Mouse (Mus musculus): ENCODE measurements around the gene Prmt9. TPM values are rescaled to one million over a fixed set of nuclear protein-coding genes. Genes with fewer than 3 reads are reported as not detected.

Prmt9 gene
- total and polyA plus RNA-seq, 3 experiments: 14.2 to 16.9 (median 14.3) TPM

DNA sequence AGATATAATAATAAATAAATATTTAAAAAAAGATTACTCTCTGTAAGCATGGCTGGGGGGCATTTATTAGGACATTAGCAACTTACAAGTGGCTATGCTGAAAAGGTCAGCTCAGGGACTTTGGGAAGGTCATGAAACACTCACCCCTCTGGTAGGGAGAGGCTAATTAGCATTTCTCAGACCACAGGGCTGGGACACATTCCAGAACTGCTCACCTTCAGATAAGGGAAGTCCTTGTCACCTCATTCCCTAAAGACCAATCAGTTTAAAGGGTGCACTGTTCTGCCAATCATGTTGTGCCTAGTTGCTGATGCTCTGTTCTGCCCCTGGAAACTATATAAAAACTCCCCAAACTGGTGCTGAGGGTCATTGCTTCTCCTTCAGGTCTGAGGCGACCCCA is 10.9 kb upstream of the Prmt9 start:
- H3K36me3 ChIP-seq (replicated peaks in 1 of 2; ENCODE audit: control insufficient read depth in 1 of 2, insufficient read depth in 1 of 2, low read length in 1 of 2): no peaks in the 10 kb centered on the region
- no peak overlapping the region for H3K9ac ChIP-seq (ENCODE audit: insufficient read depth, low read depth)
- no peaks in the 10 kb centered on the region for H3K9me3 ChIP-seq (replicated peaks; ENCODE audit: low read length)
- in situ Hi-C loops (cut with MboI; ENCODE audit: low pct_ligation_motif_present, low pct_unique_long_range_greater_than_20kb, low sequenced_read_pairs): no loop called here
- no peaks in the 10 kb centered on the region for H3K79me2 ChIP-seq (replicated peaks; ENCODE audit: control insufficient read depth, extremely low read depth, insufficient read depth, poor library complexity, severe bottlenecking)
- no peak overlapping the region for H3K4me3 ChIP-seq (replicated peaks in 1 of 3; ENCODE audit: low read depth in 2 of 3, low read length in 2 of 3, poor library complexity in 1 of 3)
- no peak overlapping the region for H3K27ac ChIP-seq (ENCODE audit: insufficient read depth, low read depth)
- dilution Hi-C loops (cut with MboI; ENCODE audit: extremely low pct_ligation_motif_present, extremely low pct_unique_long_range_greater_than_20kb, low sequenced_read_pairs): no loop called here
- H3K4me2 ChIP-seq (ENCODE audit: insufficient read depth, low read depth, poor library complexity, severe bottlenecking): no peak overlapping the region
- no peaks in the 10 kb centered on the region for H3K27me3 ChIP-seq (replicated peaks)
- no peak for DNase-seq (ENCODE audit: extremely low read depth)
- no peak for TF ChIP-seq JUN (IDR thresholded peaks at IDR 0.05; ENCODE audit: insufficient read depth, low read depth, low read length)
- no peak for TF ChIP-seq MAZ (IDR thresholded peaks at IDR 0.05; ENCODE audit: low read depth, low read length)
- TF ChIP-seq SMC3 (IDR thresholded peaks at IDR 0.05; ENCODE audit: low read depth, low read length): no peak
- no peak for TF ChIP-seq ZNF384 (IDR thresholded peaks at IDR 0.05; ENCODE audit: low read depth, low read length)
- TF ChIP-seq MXI1 (IDR thresholded peaks at IDR 0.05; ENCODE audit: low read depth, low read length): no peak
- TF ChIP-seq MYC (IDR thresholded peaks at IDR 0.05; ENCODE audit: low read depth, low read length): no peak
- no peak for TF ChIP-seq IRF4 (IDR thresholded peaks at IDR 0.05; ENCODE audit: low read depth, low read length)
- TF ChIP-seq UBTF (IDR thresholded peaks at IDR 0.05; ENCODE audit: low read depth, low read length): no peak
- TF ChIP-seq EP300 (IDR thresholded peaks at IDR 0.05; ENCODE audit: low read length): no peak
- TF ChIP-seq USF1 (IDR thresholded peaks at IDR 0.05; ENCODE audit: low read depth, low read length): no peak
- no peak for TF ChIP-seq RAD21 (IDR thresholded peaks at IDR 0.05; ENCODE audit: low read depth, low read length)
- no peak for TF ChIP-seq MAFK (IDR thresholded peaks at IDR 0.05; ENCODE audit: insufficient replicate concordance, low read length)
- TF ChIP-seq PAX5 (IDR thresholded peaks at IDR 0.05; ENCODE audit: low read length): no peak
- no peak for TF ChIP-seq MAX (IDR thresholded peaks at IDR 0.05; ENCODE audit: low read length)
- TF ChIP-seq POLR2AphosphoS2 (IDR thresholded peaks at IDR 0.05; ENCODE audit: low read depth, low read length): no peak
- no peak for TF ChIP-seq CHD1 (IDR thresholded peaks at IDR 0.05; ENCODE audit: low read depth, low read length)
- TF ChIP-seq CHD2 (IDR thresholded peaks at IDR 0.05; ENCODE audit: low read length): no peak
- TF ChIP-seq JUND (conservative IDR thresholded peaks at IDR 0.05; ENCODE audit: low read depth, low read length): no peak
- peaks cover 3 to 11% of the 10 kb centered on the region in 2 experiments; a peak in 2 of 4 replicates for H3K4me1 ChIP-seq (ENCODE audit: control insufficient read depth in 1 of 2, insufficient read depth in 2 of 2)

DNA sequence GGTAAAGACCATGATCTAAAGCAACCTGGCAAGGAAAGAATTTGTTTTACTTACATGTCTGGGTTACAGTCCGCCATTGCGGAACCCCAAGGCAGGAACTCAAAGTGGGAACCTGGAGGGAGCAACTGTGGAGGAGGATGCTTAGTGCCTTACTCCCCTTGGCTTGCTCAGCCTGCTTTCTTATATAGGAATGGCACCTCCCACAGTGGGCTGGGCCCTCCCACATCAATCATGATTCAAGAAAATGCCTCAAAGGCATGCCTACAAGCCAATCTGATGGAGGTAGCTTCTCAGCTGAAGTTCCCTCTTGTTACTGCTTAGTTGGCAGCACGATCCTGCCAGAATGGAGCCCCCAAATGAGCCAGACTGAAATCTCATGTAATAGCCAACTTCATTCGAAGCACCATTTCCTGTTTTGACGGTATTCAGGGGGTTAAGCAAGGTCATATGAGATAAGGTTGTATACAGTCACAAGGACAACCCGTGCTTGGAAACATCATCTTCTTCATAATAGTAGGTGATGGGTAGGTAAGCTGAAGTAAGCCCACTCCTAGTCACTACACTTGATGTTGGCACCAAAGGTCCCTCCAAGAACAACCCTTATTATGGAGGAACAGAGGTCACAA is 5.9 kb upstream of the Prmt9 start:
- Histone ChIP-seq H3K79me2 (replicated peaks; ENCODE audit: control insufficient read depth, extremely low read depth, insufficient read depth, poor library complexity, severe bottlenecking) (no peaks in the 10 kb centered on the region), H3K27me3 (replicated peaks) (no peaks in the 10 kb centered on the region), H3K4me3 (replicated peaks in 1 of 3; ENCODE audit: low read depth in 2 of 3, low read length in 2 of 3, poor library complexity in 1 of 3) (no peak overlapping the region), H3K4me2 (ENCODE audit: insufficient read depth, low read depth, poor library complexity, severe bottlenecking) (no peak overlapping the region), H3K4me1 (ENCODE audit: control insufficient read depth in 1 of 2, insufficient read depth in 2 of 2) (no peaks in the 10 kb centered on the region), H3K27ac (ENCODE audit: insufficient read depth, low read depth) (no peak overlapping the region), H3K36me3 (replicated peaks in 1 of 2; ENCODE audit: control insufficient read depth in 1 of 2, insufficient read depth in 1 of 2, low read length in 1 of 2) (no peaks in the 10 kb centered on the region), H3K9me3 (replicated peaks; ENCODE audit: low read length) (no peaks in the 10 kb centered on the region), H3K9ac (ENCODE audit: insufficient read depth, low read depth) (no peak overlapping the region)
- TF ChIP-seq TCF12 (IDR thresholded peaks at IDR 0.05; ENCODE audit: low read depth, low read length) (no peak), SMC3 (IDR thresholded peaks at IDR 0.05; ENCODE audit: low read depth, low read length) (no peak), RCOR1 (conservative IDR thresholded peaks at IDR 0.05; ENCODE audit: low read depth, low read length) (no peak), IRF4 (IDR thresholded peaks at IDR 0.05; ENCODE audit: low read depth, low read length) (no peak)
- dilution Hi-C loops (cut with MboI; ENCODE audit: extremely low pct_ligation_motif_present, extremely low pct_unique_long_range_greater_than_20kb, low sequenced_read_pairs): no loop called here
- in situ Hi-C loops (cut with MboI; ENCODE audit: low pct_ligation_motif_present, low pct_unique_long_range_greater_than_20kb, low sequenced_read_pairs): loop anchor here (10.0 kb wide), 1 partner anchor 128 kb away; no protein-coding TSS in a partner anchor
- no peak for DNase-seq (ENCODE audit: extremely low read depth)
